Mouse (Mus musculus) C2C12 (cell line): ENCODE data around the gene Ptpra. TPM values are rescaled to one million over a fixed set of nuclear protein-coding genes. Genes with fewer than 3 reads are reported as not detected.
A peak's percentile ranks its signal among the peaks of the same experiment; 100 is the strongest.

Experiments
- H3K27me3 ChIP-seq: one replicate; pipeline ENCODE4 v1.6.1; 2011; ENCODE audit not compliant: control insufficient read depth, insufficient read depth, insufficient read length
- H3K36me3 ChIP-seq: one replicate; pipeline ENCODE4 v1.6.1; 2011; ENCODE audit not compliant: control insufficient read depth, insufficient read depth
- H3K4me3 ChIP-seq: one replicate; pipeline ENCODE4 v1.5.1; 2011; ENCODE audit warnings: mild to moderate bottlenecking, control low read depth; ENCODE audit not compliant: poor library complexity, insufficient read depth, severe bottlenecking
- H3K79me2 ChIP-seq: one replicate; pipeline ENCODE4 v1.6.1; 2011; ENCODE audit not compliant: control insufficient read depth, insufficient read depth
- H3K79me3 ChIP-seq: one replicate; pipeline ENCODE4 v1.6.1; 2011; ENCODE audit warnings: low read depth, control low read depth
- H3ac ChIP-seq: one replicate; pipeline ENCODE3; 2011; ENCODE audit warnings: low read depth; ENCODE audit not compliant: control insufficient read depth, insufficient read length
- CEBPB ChIP-seq: IDR thresholded peaks from one replicate; pipeline ENCODE4 v1.6.1; 2011; ENCODE audit warnings: low read depth, mild to moderate bottlenecking, control low read depth, moderate library complexity
- CTCF ChIP-seq: IDR thresholded peaks from one replicate; pipeline ENCODE4 v1.5.1; 2011; ENCODE audit not compliant: control insufficient read depth, insufficient read depth, insufficient read length
- FOSL1 ChIP-seq: IDR thresholded peaks from one replicate; pipeline ENCODE4 v1.8.0; 2011; ENCODE audit warnings: mild to moderate bottlenecking, low read length; ENCODE audit not compliant: poor library complexity, insufficient read depth, severe bottlenecking
- MAX ChIP-seq: IDR thresholded peaks from one replicate; pipeline ENCODE4 v1.6.1; 2011; ENCODE audit warnings: mild to moderate bottlenecking, control low read depth
- MYOD1 ChIP-seq: IDR thresholded peaks from one replicate; pipeline ENCODE4 v1.6.1; 2011; ENCODE audit warnings: low read depth; ENCODE audit not compliant: control insufficient read depth, insufficient read length
- MYOG ChIP-seq: IDR thresholded peaks from one replicate; pipeline ENCODE4 v1.6.1; 2011; ENCODE audit not compliant: control insufficient read depth, insufficient read length; ENCODE audit errors: extremely low read depth
- USF1 ChIP-seq: IDR thresholded peaks from one replicate; pipeline ENCODE4 v1.6.1; 2011; ENCODE audit warnings: low read depth, mild to moderate bottlenecking, control low read depth, moderate library complexity
- polyA plus RNA-seq: library from polyadenylated mRNA; unstranded; fragments of >200 nt; fragmentation: generic; extraction: Trizol; gene quantifications from one replicate; pipeline ENCODE4 v1.2.1, GENCODE M21; 2012; ENCODE audit warnings: missing spikeins

The Ptpra gene
- polyA plus RNA-seq, 1 experiment = 31.6 TPM

GRCm38 (mm10) chr2:130411558-130412495, 38.3 kb upstream of the Ptpra start:
- Histone ChIP-seq H3K4me3 (no peak overlapping the region), H3K79me2 (no peaks in the 10 kb centered on the region), H3ac (no peak overlapping the region), H3K27me3 (no peaks in the 10 kb centered on the region), H3K79me3 (no peaks in the 10 kb centered on the region), H3K36me3 (no peaks in the 10 kb centered on the region)
- TF ChIP-seq FOSL1 (no peak), CTCF (peak; percentile 87), USF1 (no peak)

DNA sequence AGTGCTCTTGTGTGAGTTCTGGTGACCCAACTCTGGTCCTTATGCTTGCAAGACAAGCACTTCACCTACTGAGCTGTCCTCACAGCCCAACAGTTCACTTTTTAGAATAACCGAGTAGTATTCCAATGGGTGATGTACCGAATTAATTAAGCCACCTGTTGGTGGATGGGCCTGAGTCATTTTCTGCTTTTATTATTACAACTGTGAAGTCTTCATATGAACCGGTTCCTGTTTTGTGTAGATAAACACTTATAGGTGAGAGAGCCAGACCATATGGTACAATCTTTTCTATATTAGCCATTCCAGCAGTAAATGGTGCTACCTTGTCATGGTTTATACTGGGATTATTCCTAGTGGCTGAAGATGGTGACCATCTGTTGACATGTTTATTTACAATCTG, 37.3 kb upstream of the Ptpra start:
- no peaks in the 10 kb centered on the region for H3K79me3 ChIP-seq
- no peak overlapping the region for H3ac ChIP-seq
- no peak overlapping the region for H3K4me3 ChIP-seq
- H3K36me3 ChIP-seq = peaks cover 4% of the 10 kb centered on the region
- H3K79me2 ChIP-seq = no peaks in the 10 kb centered on the region
- TF ChIP-seq CTCF (no peak), MYOD1 (no peak), CEBPB (no peak), FOSL1 (no peak), MAX (no peak), MYOG (no peak), USF1 (no peak)
- H3K27me3 ChIP-seq = no peaks in the 10 kb centered on the region

DNA sequence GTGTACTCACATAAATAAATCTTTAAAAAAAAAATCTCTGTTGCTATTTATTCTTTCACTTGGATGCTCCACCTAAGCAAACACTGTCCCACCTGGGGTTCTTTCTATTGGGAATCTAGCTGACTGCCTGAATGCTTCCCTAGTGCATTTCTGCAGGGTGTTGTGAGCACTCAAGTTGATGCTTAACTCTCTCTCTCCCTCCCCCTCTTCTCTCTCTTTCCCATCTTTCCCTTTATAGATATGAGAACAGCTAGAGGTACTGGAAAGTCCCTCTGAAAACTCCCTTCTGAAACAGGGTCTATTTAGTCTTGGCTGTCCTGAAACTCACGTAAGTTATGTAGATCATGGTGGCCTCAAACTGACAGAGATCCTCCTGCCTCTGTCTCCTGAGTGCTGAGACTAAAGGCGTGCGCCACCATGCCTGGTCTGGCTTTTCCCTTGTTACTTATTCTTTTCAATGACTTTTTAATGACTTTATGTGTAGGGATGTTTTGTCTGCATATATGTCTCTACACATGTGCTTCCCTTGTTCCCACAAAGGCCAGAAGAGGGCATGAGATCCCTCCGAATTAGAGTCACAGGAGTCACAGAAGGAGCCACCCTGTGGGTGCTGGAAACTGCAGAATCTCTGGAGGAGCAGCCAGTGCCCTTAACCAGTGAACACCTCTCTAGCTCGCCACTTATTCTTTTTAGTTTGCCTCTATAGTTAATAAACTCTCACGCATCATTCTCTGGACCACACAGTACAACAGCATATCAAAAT, 35.8 kb upstream of the Ptpra start:
- Histone ChIP-seq H3K4me3 (no peak overlapping the region), H3ac (no peak overlapping the region), H3K79me3 (no peaks in the 10 kb centered on the region), H3K79me2 (no peaks in the 10 kb centered on the region), H3K36me3 (peaks cover 13% of the 10 kb centered on the region), H3K27me3 (no peaks in the 10 kb centered on the region)
- TF ChIP-seq USF1 (no peak), FOSL1 (no peak), CTCF (no peak), MYOD1 (no peak), MYOG (no peak)

- no peak for TF ChIP-seq MYOG
- no peak for TF ChIP-seq USF1
- no peak for TF ChIP-seq CTCF
- TF ChIP-seq MYOD1 = no peak
- TF ChIP-seq MAX = no peak
- no peak for TF ChIP-seq FOSL1
- TF ChIP-seq CEBPB = no peak
- peaks cover 54% of the 10 kb centered on the region for H3K79me2 ChIP-seq
- H3K36me3 ChIP-seq = peaks cover 52% of the 10 kb centered on the region
- no peaks in the 10 kb centered on the region for H3K27me3 ChIP-seq
- H3ac ChIP-seq = no peak overlapping the region
- no peak overlapping the region for H3K4me3 ChIP-seq
- H3K79me3 ChIP-seq = peaks cover 36% of the 10 kb centered on the region
Measured at GRCm38 (mm10) chr2:130421781-130422620, 28.1 kb upstream of the Ptpra start.

DNA sequence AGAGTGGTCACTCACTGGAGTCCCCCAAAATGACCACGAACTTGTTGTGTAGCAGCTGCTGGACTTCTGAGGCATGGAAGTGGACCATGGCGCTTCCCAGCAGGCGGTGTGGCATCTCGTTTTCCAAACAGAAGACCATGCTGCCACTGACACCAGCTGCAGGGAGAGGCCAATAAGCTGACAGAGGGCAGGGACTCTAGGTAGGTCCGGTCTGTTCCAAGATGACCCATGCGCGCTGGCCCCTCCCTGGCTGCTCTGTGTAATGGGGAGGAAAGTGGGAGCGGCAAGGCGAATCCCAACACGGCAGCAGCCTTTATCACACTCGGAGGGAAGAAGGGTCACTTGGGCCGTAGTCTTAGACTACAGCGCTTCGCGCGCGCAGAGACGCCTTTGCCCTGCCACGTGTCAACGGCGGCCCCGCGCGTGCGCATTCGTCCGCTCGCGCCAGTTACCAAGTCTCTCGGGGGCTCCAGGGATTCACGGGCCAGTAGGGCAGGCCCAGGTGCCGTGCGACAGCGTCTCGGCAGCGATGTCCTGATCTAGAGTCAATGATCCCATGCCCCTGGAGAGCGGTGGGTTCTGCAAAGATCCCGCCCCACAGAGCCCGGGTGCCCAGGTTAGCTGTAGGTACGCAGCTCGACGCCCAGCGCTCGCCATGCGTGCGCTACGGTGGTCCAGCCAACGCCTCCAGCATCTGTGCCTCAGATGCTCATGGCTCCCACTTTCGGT, 26.5 kb upstream of the Ptpra start:
- peaks cover 70% of the 10 kb centered on the region for H3K79me2 ChIP-seq
- H3K36me3 ChIP-seq = peaks cover 57% of the 10 kb centered on the region
- H3K79me3 ChIP-seq = peaks cover 47% of the 10 kb centered on the region
- H3K27me3 ChIP-seq = no peaks in the 10 kb centered on the region
- peak overlapping the region; percentile 64 for H3ac ChIP-seq
- H3K4me3 ChIP-seq = peak overlapping the region; percentile 91
- peak; percentile 53 for TF ChIP-seq MAX
- TF ChIP-seq FOSL1 = no peak
